Mouse (Mus musculus) small intestine, adult 2 months (tissue): ENCODE results near the gene Aptx. TPM values are rescaled to one million over a fixed set of nuclear protein-coding genes. Genes with fewer than 3 reads are reported as not detected.

Source experiments
- H3K27ac ChIP-seq: fragments of 200-500 bp; 2 replicates; pipeline ENCODE4 v1.5.1; 2012; ENCODE audit warnings: low read depth, low read length, control low read depth, inconsistent platforms; ENCODE audit not compliant: insufficient read depth
- H3K27me3 ChIP-seq: fragments of 200-500 bp; 2 replicates; pipeline ENCODE4 v1.6.1; 2012; ENCODE audit warnings: mild to moderate bottlenecking, moderate library complexity, low read length, inconsistent platforms; ENCODE audit not compliant: control insufficient read depth, insufficient read depth
- H3K36me3 ChIP-seq: fragments of 200-500 bp; 2 replicates; pipeline ENCODE4 v1.6.1; 2012; ENCODE audit warnings: mild to moderate bottlenecking, low read length, control low read depth, inconsistent platforms; ENCODE audit not compliant: control insufficient read depth, insufficient read depth
- H3K4me1 ChIP-seq: fragments of 200-500 bp; 2 replicates; pipeline ENCODE4 v1.6.1; 2012; ENCODE audit warnings: low read length, inconsistent platforms, mixed read lengths; ENCODE audit not compliant: control insufficient read depth, insufficient read depth, insufficient read length
- H3K4me3 ChIP-seq: fragments of 200-500 bp; 2 replicates; pipeline ENCODE4 v1.5.1; 2012; ENCODE audit warnings: low read depth, mild to moderate bottlenecking, control low read depth, inconsistent platforms, low read length, moderate library complexity
- CTCF ChIP-seq: fragments of 200-500 bp; IDR thresholded peaks from 2 replicates; pipeline ENCODE4 v1.5.1; 2012; ENCODE audit warnings: low read depth, mild to moderate bottlenecking, control low read depth, inconsistent platforms, low read length, moderate library complexity, mixed read lengths; ENCODE audit not compliant: insufficient replicate concordance, insufficient read length; ENCODE audit errors: extremely low read depth
- POLR2A ChIP-seq: fragments of 200-500 bp; IDR thresholded peaks from 2 replicates; pipeline ENCODE4 v1.6.1; 2012; ENCODE audit warnings: low read depth, mild to moderate bottlenecking, control low read depth, inconsistent platforms, low read length, moderate library complexity
- WGBS: fragments of 180-500 bp; shearing (Covaris S2); methylation state at CpG from one replicate; pipeline ENCODE4 v1.1.7; 2018; 5-methylcytosine and 5-hydroxymethylcytosine counted together
- polyA plus RNA-seq: library from polyadenylated mRNA; depleted of rRNA; stranded (reverse); fragments of >200 nt; gene quantifications from 2 replicates; pipeline ENCODE4 v1.2.3, GENCODE M21; 2012; rRNA removed

The Aptx gene
- polyA plus RNA-seq, 1 experiment, result 2.9 TPM

GRCm38 (mm10) chr4:40666237-40667012, 36.6 kb downstream of the Aptx start:
- 77% methylated on average over 9 of the region's 9 CpGs for WGBS
- H3K36me3 ChIP-seq, result no peaks in the 10 kb centered on the region

GRCm38 (mm10) chr4:40651055-40651454, 51.9 kb downstream of the Aptx start:
- H3K4me1 ChIP-seq, result no peaks in the 10 kb centered on the region
- 92% methylated on average over 2 of the region's 2 CpGs for WGBS
- no peak overlapping the region for H3K27ac ChIP-seq
- no peak for TF ChIP-seq CTCF
- TF ChIP-seq POLR2A, result no peak
- no peaks in the 10 kb centered on the region for H3K36me3 ChIP-seq
- H3K4me3 ChIP-seq, result no peak overlapping the region
- H3K27me3 ChIP-seq, result no peaks in the 10 kb centered on the region

More at GRCm38 (mm10) chr4:40666237-40667012, 36.6 kb downstream of the Aptx start:
- Histone ChIP-seq H3K27me3 (no peaks in the 10 kb centered on the region), H3K27ac (no peak overlapping the region), H3K4me1 (no peaks in the 10 kb centered on the region), H3K4me3 (no peak overlapping the region)
- TF ChIP-seq CTCF (no peak), POLR2A (no peak)

- Histone ChIP-seq H3K4me3 (no peak overlapping the region), H3K36me3 (no peaks in the 10 kb centered on the region), H3K27ac (no peak overlapping the region), H3K4me1 (no peaks in the 10 kb centered on the region), H3K27me3 (no peaks in the 10 kb centered on the region)
- 80% methylated on average over 5 of the region's 5 CpGs for WGBS
- TF ChIP-seq POLR2A, result no peak
- TF ChIP-seq CTCF, result no peak
These were observed 53.9 kb downstream of the Aptx start for GRCm38 (mm10) chr4:40649111-40649510.

- 66% methylated on average over 5 of the region's 5 CpGs for WGBS
- TF ChIP-seq CTCF (no peak), POLR2A (no peak)
- no peaks in the 10 kb centered on the region for H3K36me3 ChIP-seq
- no peak overlapping the region for H3K27ac ChIP-seq
- no peaks in the 10 kb centered on the region for H3K4me1 ChIP-seq
- no peaks in the 10 kb centered on the region for H3K27me3 ChIP-seq
- H3K4me3 ChIP-seq, result no peak overlapping the region
These were observed 59.4 kb downstream of the Aptx start for GRCm38 (mm10) chr4:40643567-40643966.

- H3K4me1 ChIP-seq, result no peaks in the 10 kb centered on the region
- H3K27me3 ChIP-seq, result no peaks in the 10 kb centered on the region
- H3K36me3 ChIP-seq, result no peaks in the 10 kb centered on the region
- 82% methylated on average over 4 of the region's 4 CpGs for WGBS
- H3K4me3 ChIP-seq, result no peak overlapping the region
- TF ChIP-seq POLR2A, result no peak
- no peak for TF ChIP-seq CTCF
- H3K27ac ChIP-seq, result no peak overlapping the region
These were observed 62.0 kb downstream of the Aptx start for GRCm38 (mm10) chr4:40640991-40641390.

Other genes with a start within 250 kb of the Aptx start
- gene Tmem215, start 231.0 kb downstream of the Aptx start, polyA plus RNA-seq, result 0.23 TPM in 1 of 2 replicates, not detected in the other
- 0.66 and 1.6 TPM in 2 replicates for gene Dnaja1, start 19.0 kb upstream of the Aptx start, polyA plus RNA-seq
- 5.6 and 9.6 TPM in 2 replicates for gene Smu1, start 54.7 kb upstream of the Aptx start, polyA plus RNA-seq
- 71.3 and 79.4 TPM in 2 replicates for gene B4galt1, start 150.8 kb upstream of the Aptx start, polyA plus RNA-seq
- gene Spink4, start 216.9 kb upstream of the Aptx start, polyA plus RNA-seq, result 3,894 and 7,223 TPM in 2 replicates
- 163 and 200 TPM in 2 replicates for gene Bag1, start 245.1 kb upstream of the Aptx start, polyA plus RNA-seq
- 2.4 and 5.5 TPM in 2 replicates for gene Chmp5, start 245.2 kb upstream of the Aptx start, polyA plus RNA-seq